Mouse (Mus musculus) embryonic fibroblast, embryonic 13.5 days (primary cell): ENCODE measurements around the gene Clec3b.

Source experiments
- CTCF ChIP-seq: IDR thresholded peaks from 2 replicates; pipeline ENCODE4 v1.5.1; 2011; ENCODE audit warnings: mild to moderate bottlenecking, control low read depth, low read length, moderate library complexity, borderline replicate concordance; ENCODE audit not compliant: insufficient read depth
- POLR2A ChIP-seq: IDR thresholded peaks from 2 replicates; pipeline ENCODE4 v1.6.1; 2011; ENCODE audit warnings: low read depth, mild to moderate bottlenecking, control low read depth, low read length, moderate library complexity

DNA sequence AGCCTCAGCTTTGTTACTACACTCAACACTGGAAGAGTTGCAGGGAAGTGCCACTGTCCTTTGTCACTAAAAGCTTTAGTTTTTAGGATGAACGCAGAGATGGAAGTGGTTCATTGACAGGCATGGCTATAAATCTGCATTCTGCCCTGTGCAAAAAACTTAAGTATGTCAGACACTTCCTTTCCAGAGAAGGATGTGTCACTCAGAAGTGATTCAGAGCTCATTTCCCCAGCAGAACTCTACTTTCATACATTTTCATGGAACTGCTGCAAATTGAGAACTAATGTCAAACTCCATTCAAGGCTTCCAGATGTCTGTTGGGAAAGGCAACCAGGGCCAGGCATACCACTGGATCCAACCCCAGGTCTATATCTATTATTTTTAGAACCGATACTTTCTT is 37.5 kb downstream of the Clec3b start:
- TF ChIP-seq POLR2A (no peak), CTCF (no peak)
